Mouse (Mus musculus) cerebral cortex, adult 2 months (tissue): ENCODE results near the gene Lrrc74b.

Source experiments
- WGBS: fragments of 180-500 bp; shearing (Covaris S2); methylation state at CpG from one replicate; pipeline ENCODE4 v1.1.7; 2018; 5-methylcytosine and 5-hydroxymethylcytosine counted together

Lrrc74b gene

GRCm38 (mm10) chr16:17561128-17561750 lies at the start of gene Lrrc74b:
Lrrc74b (minus strand) TSS chr16:17561247.
- 7% methylated on average over 22 of the region's 22 CpGs for WGBS

- 47% methylated on average over 5 of the region's 5 CpGs for WGBS
These were observed 44.6 kb upstream of the Lrrc74b start for GRCm38 (mm10) chr16:17605684-17606083.

DNA sequence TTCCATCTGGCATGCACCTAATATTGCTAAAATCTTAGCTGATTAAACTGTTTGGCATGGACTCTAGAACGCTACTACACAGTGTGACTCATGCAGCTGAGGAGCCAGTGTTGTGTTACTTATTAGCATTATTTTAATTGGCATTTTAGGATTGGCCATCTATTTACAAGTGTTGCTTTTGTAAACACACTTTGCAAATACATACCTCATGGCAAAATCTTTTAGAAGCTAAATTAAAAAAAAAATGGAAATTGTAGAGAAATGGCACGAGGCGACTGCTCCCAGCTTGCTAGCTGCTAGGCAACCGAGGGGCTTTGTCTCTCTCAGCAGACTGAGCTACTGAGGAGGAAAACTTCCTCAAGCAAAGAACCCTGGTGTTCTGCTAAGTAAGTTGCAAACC lies 43.9 kb upstream of the Lrrc74b start:
- WGBS = 25% methylated on average over 4 of the region's 4 CpGs

DNA sequence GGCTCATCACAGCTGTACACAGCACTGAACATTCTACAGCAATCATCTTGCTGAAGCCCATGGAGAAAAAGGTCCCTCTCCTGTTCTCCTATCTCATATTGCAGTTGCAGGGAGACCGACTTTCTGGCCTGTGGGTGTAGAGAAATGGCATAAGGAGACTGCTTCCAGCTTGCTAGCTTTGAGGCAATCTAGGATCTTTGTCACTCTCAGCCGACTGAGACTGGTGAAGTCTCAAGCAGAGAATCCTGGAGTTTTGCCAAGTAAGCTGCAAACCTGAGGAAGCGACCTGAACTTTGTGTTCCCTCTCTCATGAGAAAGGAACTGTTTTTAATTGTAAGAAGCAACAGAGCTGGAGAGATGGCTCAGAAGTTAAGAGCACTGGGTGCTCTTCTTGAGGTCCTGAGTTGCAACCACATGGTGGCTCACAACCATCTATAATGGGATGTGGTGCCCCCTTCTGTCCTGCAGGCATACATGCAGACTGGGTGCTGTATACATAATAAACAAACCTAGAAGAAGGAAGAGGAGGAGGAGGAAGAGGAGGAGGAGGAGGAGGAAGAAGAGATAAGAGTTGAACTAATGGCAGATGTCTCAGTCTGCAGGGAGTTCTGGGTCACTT lies 40.0 kb upstream of the Lrrc74b start:
- WGBS = 41% methylated on average over 3 of the region's 3 CpGs

GRCm38 (mm10) chr16:17590731-17591130 lies 29.7 kb upstream of the Lrrc74b start:
- 61% methylated on average over 2 of the region's 2 CpGs for WGBS

DNA sequence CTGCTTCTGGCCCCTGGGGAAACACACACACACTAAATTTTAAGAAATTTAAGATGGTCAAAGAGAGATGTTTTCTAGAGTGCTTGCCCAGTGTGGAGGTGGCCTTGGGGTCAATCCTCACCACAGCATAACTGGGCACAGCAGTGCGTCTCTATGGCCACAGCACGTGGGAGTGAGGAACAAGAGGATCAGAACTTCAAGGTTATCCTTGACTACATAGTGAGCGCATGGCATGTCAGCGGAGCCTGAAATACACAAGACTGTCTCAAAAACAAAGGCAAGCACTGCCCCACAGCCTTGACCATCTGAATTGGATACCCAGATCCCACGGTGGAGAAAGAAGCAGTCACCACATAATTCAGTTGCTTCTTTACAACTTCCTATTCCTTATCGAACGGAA lies 23.5 kb upstream of the Lrrc74b start:
- WGBS = 90% methylated on average over 7 of the region's 7 CpGs

DNA sequence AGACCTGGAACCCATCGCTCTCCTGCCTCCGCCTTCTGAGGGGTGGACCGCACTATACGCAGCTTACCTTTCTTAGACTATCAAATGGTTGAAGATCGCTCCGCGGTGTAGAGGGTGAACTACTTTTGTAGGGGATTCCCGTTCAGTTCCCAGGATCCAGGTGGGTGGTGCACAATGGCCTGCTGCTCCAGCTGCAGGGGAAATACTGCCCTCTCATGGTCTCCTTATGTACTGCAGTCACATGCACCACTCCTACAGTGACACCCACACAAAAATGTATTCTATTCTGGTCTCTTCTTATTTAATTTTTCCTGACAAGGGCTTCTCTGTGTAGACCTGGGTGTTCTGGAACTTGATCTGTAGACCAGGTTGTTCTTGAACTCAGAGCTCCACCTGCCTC lies 22.0 kb upstream of the Lrrc74b start, which contains the start of gene Slc7a4:
Gene Slc7a4, minus strand, starts transcription at position 151 of the 400 bp plus-strand sequence.
- 15% methylated on average over 8 of the region's 8 CpGs for WGBS

- WGBS = 15% methylated on average over 8 of the region's 8 CpGs
These were observed 15.8 kb upstream of the Lrrc74b start for GRCm38 (mm10) chr16:17576825-17577215.

DNA sequence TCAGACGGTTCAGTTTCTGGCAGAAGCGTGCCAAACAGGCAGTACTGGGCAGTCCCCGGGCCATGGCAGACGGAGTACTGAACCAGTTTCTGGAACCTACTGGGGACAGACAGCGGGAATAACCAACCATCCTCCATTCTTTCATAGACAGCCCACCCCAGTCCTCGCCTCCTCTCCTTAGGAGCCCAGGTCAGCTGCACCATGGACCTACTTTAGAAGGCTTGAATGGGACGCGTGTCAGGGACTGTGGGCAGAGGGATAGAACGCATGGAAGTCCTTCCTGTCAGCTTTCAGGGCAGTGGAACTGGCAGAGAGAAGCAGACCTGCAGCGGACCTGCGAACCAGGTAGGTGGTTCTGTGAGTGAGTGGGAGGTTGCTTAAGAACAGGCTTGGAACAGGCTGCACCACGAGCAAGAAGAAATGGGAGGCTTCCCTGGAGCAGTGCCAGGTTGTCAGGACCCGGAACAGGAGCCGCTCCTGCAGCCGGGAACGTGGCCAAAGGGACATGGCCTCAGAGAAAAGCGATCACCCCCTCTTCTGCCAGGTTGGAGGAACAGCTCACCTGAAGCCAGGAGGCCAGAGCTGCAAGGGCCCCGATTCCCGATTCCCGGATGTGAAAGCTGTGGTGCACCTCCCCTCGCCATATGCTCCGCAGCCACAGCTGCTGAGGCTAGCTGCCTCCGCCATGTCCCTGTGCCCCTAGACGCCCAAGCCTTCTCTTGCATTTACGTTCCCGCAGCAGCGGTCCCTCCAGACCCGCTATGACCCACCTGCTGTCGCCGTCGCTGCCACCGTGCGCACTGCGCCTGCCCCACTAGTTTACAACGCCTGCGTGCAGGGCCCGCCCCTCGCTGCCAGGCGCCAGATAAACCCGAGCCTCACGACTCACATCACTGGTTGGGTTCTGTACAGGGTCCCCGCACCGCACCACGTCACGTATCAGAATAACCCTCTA lies 15.1 kb upstream of the Lrrc74b start:
- 9% methylated on average over 45 of the region's 45 CpGs for WGBS

GRCm38 (mm10) chr16:17566186-17566585 lies 5.1 kb upstream of the Lrrc74b start:
- 40% methylated on average over 4 of the region's 4 CpGs for whole genome bisulfite sequencing

GRCm38 (mm10) chr16:17564771-17565170 lies 3.7 kb upstream of the Lrrc74b start:
- 57% methylated on average over 3 of the region's 3 CpGs for WGBS

- WGBS = 41% methylated on average over 2 of the region's 2 CpGs
These were observed 3.2 kb upstream of the Lrrc74b start for GRCm38 (mm10) chr16:17564221-17564620.

DNA sequence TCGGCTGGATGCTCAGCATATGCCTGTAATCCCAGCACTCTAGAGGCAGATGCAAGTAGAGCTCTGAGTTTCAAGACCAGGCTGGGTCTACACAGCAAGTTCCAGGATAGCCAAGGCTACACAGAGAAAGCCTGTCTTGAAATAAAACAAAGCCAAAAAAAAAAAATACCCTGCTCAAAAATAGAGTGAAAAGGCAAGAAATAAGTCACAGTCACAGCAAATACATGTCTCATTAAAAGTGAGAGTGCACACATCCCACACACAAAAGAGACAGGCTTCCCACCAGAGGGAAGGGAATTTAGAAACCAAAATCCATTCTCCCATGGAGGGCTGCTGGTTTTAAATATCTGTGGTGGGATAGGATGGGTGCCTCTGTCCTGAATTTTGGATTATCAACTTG lies 2.5 kb upstream of the Lrrc74b start:
- 8% methylated on average over 1 of the region's 1 CpGs for WGBS

DNA sequence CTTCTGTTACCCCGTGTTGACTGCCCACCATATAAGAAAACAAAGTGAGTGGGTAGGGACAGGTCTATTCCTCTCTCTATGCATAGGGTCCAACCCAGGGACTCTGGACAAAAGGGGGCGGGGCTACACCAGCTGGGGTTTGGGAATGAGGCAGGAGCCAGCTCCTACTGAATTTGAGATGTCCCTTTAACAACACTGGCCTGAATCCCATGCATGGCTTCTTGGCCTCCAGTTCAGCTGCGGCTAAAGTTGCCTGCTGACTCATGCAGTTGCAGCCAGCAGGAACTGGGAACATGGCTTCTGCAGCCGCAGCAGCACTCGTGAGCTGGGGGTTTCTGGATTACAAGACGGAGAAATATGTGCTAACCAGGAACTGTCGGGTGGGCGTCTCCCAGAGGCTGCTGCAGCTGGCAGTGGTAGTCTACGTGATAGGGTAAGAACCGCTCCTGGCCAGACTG lies 733 bp upstream of the Lrrc74b start, which contains the start of gene P2rx6:
Gene P2rx6, plus strand, starts transcription at position 135 of the 458 bp plus-strand sequence.
- 4% methylated on average over 10 of the region's 10 CpGs for WGBS

- 73% methylated on average over 9 of the region's 9 CpGs for WGBS
These were observed 1.5 kb downstream of the Lrrc74b start for GRCm38 (mm10) chr16:17559396-17560027.

DNA sequence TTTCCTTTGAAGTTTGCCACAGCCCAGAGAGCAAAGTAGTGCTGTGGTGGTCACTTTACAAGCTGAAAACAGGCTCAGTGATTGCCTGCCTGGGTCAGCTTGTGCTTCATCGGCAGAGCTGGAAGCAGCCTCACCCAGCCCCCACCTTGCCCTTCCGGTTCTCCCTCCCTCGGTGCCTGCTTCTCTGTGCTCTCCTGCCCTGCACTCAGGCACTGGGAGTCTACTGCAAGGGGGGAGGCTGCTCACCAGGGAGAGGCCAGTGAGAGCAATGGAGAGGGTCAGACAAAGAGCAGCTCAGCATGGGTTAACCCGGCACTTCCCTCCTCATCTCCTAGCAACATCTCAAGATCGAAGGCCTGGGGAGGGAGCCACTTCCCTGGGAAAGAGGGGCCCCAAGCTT lies 2.2 kb downstream of the Lrrc74b start:
- WGBS = 7% methylated on average over 5 of the region's 5 CpGs

DNA sequence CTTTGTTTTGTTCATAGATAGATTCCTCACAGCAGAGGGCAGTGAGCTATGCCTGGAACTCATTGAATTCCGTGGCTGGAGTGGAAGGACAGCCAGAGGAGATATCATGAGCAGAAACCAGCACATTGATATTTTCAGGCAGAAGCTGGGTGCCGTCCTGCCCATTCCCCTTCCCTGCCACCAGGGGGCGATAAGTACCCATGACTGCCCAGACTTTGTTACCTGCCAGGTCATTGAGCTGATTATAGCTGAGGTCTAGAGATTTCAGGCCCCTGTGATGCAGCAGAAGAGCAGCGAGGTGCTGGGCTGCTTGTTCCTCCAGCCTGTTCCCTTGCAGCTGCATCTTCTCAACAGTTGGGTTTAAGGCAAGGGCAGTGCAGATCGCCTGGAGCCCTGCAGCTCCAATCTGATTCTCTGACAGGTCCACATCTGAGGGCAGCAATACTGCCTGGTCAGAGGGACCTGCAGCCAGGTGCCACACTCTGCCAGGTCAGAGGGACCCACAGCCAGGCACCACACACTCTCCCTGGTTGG lies 3.0 kb downstream of the Lrrc74b start:
- 7% methylated on average over 5 of the region's 5 CpGs for WGBS

DNA sequence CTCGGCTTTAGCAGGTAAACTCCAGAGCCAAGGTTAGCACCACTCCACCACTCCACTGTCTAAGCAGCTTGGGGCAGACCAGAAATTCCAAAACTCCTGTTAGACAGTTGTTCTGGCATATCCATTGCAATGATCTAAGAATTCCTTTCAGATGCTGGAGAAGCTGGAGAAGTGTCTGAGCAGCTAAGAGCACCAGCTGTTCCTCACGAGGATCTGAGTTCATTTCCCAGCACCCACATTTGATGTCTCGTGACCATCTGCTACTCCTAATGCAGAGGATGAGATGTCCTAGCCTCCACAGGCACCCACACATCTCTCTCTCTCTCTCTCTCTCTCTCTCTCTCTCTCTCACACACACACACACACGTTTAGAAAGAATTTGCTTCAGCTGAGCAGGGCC lies 4.1 kb downstream of the Lrrc74b start:
- 39% methylated on average over 4 of the region's 4 CpGs for WGBS

- 86% methylated on average over 4 of the region's 4 CpGs for WGBS
These were observed 4.9 kb downstream of the Lrrc74b start for GRCm38 (mm10) chr16:17556180-17556579.

GRCm38 (mm10) chr16:17554702-17555101 lies 6.3 kb downstream of the Lrrc74b start:
- WGBS = 75% methylated on average over 4 of the region's 4 CpGs

GRCm38 (mm10) chr16:17553910-17554685 lies 6.9 kb downstream of the Lrrc74b start:
- 10% methylated on average over 18 of the region's 18 CpGs for WGBS
